Mouse (Mus musculus) hindbrain, postnatal 0 days (tissue): ENCODE results near the gene 1700021F07Rik. TPM values are rescaled to one million over a fixed set of nuclear protein-coding genes. Genes with fewer than 3 reads are reported as not detected.

ENCODE experiments used
- ATAC-seq: fragments of 200-750 bp; cut with Nextera tagmentation; 2 replicates; pipeline ENCODE4 v1.8.0; 2017; ENCODE audit warnings: mild to moderate bottlenecking, moderate TSS enrichment, moderate library complexity
- DNase-seq: peaks from one replicate; pipeline ENCODE4 v3.0.0-alpha.2; 2015; ENCODE audit warnings: low spot score
- H3K27ac ChIP-seq: fragments of 300-500 bp; sonication (generic); 2 replicates; pipeline ENCODE4 v1.5.1; 2014; ENCODE audit warnings: mild to moderate bottlenecking
- H3K27me3 ChIP-seq: fragments of 300-500 bp; sonication (generic); 2 replicates; pipeline ENCODE4 v1.6.1; 2014; ENCODE audit warnings: low read length, mixed read lengths; ENCODE audit not compliant: insufficient read depth
- H3K36me3 ChIP-seq: fragments of 300-500 bp; sonication (generic); 2 replicates; pipeline ENCODE4 v1.6.1; 2014; ENCODE audit warnings: low read length, mixed read lengths; ENCODE audit not compliant: insufficient read depth
- H3K4me1 ChIP-seq: fragments of 300-500 bp; sonication (generic); 2 replicates; pipeline ENCODE4 v1.6.1; 2014; ENCODE audit warnings: antibody characterized with exemption, low read length, mixed read lengths; ENCODE audit not compliant: insufficient read depth
- H3K4me2 ChIP-seq: fragments of 300-500 bp; sonication (generic); 2 replicates; pipeline ENCODE4 v1.6.1; 2014; ENCODE audit warnings: low read depth, mild to moderate bottlenecking, low read length, moderate library complexity, mixed read lengths
- H3K4me3 ChIP-seq: fragments of 300-500 bp; sonication (generic); 2 replicates; pipeline ENCODE4 v1.5.1; 2014; ENCODE audit warnings: low read length
- H3K9ac ChIP-seq: fragments of 300-500 bp; sonication (generic); replicated peaks from 2 replicates; pipeline ENCODE4 v1.6.1; 2014; ENCODE audit warnings: mild to moderate bottlenecking, low read length, moderate library complexity, mixed read lengths
- H3K9me3 ChIP-seq: fragments of 300-500 bp; sonication (generic); 2 replicates; pipeline ENCODE4 v1.6.1; 2016; ENCODE audit warnings: low read length, mixed read lengths
- CTCF ChIP-seq: IDR thresholded peaks from 2 replicates; pipeline ENCODE4 v1.5.1; 2016; ENCODE audit warnings: antibody characterized with exemption, control low read depth, low read depth
- WGBS: fragments of 180-500 bp; shearing (Covaris S2); extraction: QIAGEN DNeasy Blood & Tissue Kit; methylation state at CpG from one replicate; pipeline ENCODE4 v1.1.7; 2014; 5-methylcytosine and 5-hydroxymethylcytosine counted together
- polyA plus RNA-seq: library from polyadenylated mRNA; unstranded; fragments of >200 nt; fragmentation: Nextera tagmentation; extraction: Ambion mirVana; gene quantifications from 2 replicates; pipeline ENCODE4 v1.2.1, GENCODE M21; 2015
- total RNA-seq: library from RNA; depleted of rRNA; stranded (reverse); fragments of >200 nt; gene quantifications from 2 replicates; pipeline ENCODE4 v1.2.3, GENCODE M21; 2014

1700021F07Rik gene
- total and polyA plus RNA-seq, 2 experiments from 2014 or later: not detected

GRCm38 (mm10) chr2:173541748-173542147, 19.4 kb downstream of the 1700021F07Rik start:
- TF ChIP-seq CTCF: no peak
- H3K4me2 ChIP-seq: no peak overlapping the region
- H3K27ac ChIP-seq: no peak overlapping the region
- no peak for ATAC-seq
- H3K9me3 ChIP-seq: no peaks in the 10 kb centered on the region
- WGBS: 86% methylated on average over 4 of the region's 4 CpGs
- no peaks in the 10 kb centered on the region for H3K4me1 ChIP-seq
- no peaks in the 10 kb centered on the region for H3K36me3 ChIP-seq
- H3K9ac ChIP-seq: no peak overlapping the region
- no peak for DNase-seq
- no peak overlapping the region for H3K4me3 ChIP-seq
- no peaks in the 10 kb centered on the region for H3K27me3 ChIP-seq

GRCm38 (mm10) chr2:173542716-173543115, 20.3 kb downstream of the 1700021F07Rik start:
- ATAC-seq (no peak), DNase-seq (no peak)
- no peaks in the 10 kb centered on the region for H3K36me3 ChIP-seq
- H3K9me3 ChIP-seq: no peaks in the 10 kb centered on the region
- no peak overlapping the region for H3K4me3 ChIP-seq
- H3K9ac ChIP-seq: no peak overlapping the region
- no peaks in the 10 kb centered on the region for H3K4me1 ChIP-seq
- H3K27me3 ChIP-seq: no peaks in the 10 kb centered on the region
- no peak overlapping the region for H3K4me2 ChIP-seq
- WGBS: 70% methylated on average over 4 of the region's 4 CpGs
- no peak overlapping the region for H3K27ac ChIP-seq
- TF ChIP-seq CTCF: no peak

- H3K9ac ChIP-seq: no peak overlapping the region
- WGBS: 47% methylated on average over 14 of the region's 15 CpGs
- DNase-seq (peak; percentile 90), ATAC-seq (peak; percentile 66)
- no peaks in the 10 kb centered on the region for H3K4me1 ChIP-seq
- H3K4me3 ChIP-seq: no peak overlapping the region
- H3K27me3 ChIP-seq: no peaks in the 10 kb centered on the region
- no peaks in the 10 kb centered on the region for H3K36me3 ChIP-seq
- TF ChIP-seq CTCF: peak; percentile 95
- no peaks in the 10 kb centered on the region for H3K9me3 ChIP-seq
- no peak overlapping the region for H3K27ac ChIP-seq
- H3K4me2 ChIP-seq: no peak overlapping the region
Measured at GRCm38 (mm10) chr2:173545992-173546703, 23.8 kb downstream of the 1700021F07Rik start.

GRCm38 (mm10) chr2:173549236-173549635, 26.9 kb downstream of the 1700021F07Rik start:
- no peak overlapping the region for H3K9ac ChIP-seq
- no peaks in the 10 kb centered on the region for H3K36me3 ChIP-seq
- H3K27ac ChIP-seq: no peak overlapping the region
- no peak for TF ChIP-seq CTCF
- no peaks in the 10 kb centered on the region for H3K9me3 ChIP-seq
- ATAC-seq (no peak), DNase-seq (no peak)
- no peak overlapping the region for H3K4me3 ChIP-seq
- whole genome bisulfite sequencing: 66% methylated on average over 10 of the region's 10 CpGs
- no peaks in the 10 kb centered on the region for H3K27me3 ChIP-seq
- no peaks in the 10 kb centered on the region for H3K4me1 ChIP-seq
- no peak overlapping the region for H3K4me2 ChIP-seq

- no peaks in the 10 kb centered on the region for H3K27me3 ChIP-seq
- no peak for ATAC-seq
- no peaks in the 10 kb centered on the region for H3K9me3 ChIP-seq
- H3K27ac ChIP-seq: no peak overlapping the region
- no peak overlapping the region for H3K4me3 ChIP-seq
- H3K9ac ChIP-seq: no peak overlapping the region
- DNase-seq: no peak
- no peak overlapping the region for H3K4me2 ChIP-seq
- H3K4me1 ChIP-seq: no peaks in the 10 kb centered on the region
- H3K36me3 ChIP-seq: no peaks in the 10 kb centered on the region
- no peak for TF ChIP-seq CTCF
- 75% methylated on average over 6 of the region's 6 CpGs for WGBS
Measured at GRCm38 (mm10) chr2:173550681-173551080, 28.3 kb downstream of the 1700021F07Rik start.

GRCm38 (mm10) chr2:173553863-173554262, 31.5 kb downstream of the 1700021F07Rik start:
- Histone ChIP-seq H3K4me1 (no peaks in the 10 kb centered on the region), H3K4me2 (no peak overlapping the region), H3K9ac (no peak overlapping the region), H3K4me3 (no peak overlapping the region), H3K36me3 (no peaks in the 10 kb centered on the region), H3K9me3 (no peaks in the 10 kb centered on the region), H3K27me3 (no peaks in the 10 kb centered on the region), H3K27ac (no peak overlapping the region)
- no peak for ATAC-seq
- TF ChIP-seq CTCF: peak; percentile 56
- no peak for DNase-seq
- WGBS: 43% methylated on average over 9 of the region's 9 CpGs

- Histone ChIP-seq H3K4me3 (no peak overlapping the region), H3K9me3 (no peaks in the 10 kb centered on the region), H3K36me3 (no peaks in the 10 kb centered on the region), H3K27me3 (no peaks in the 10 kb centered on the region), H3K27ac (no peak overlapping the region), H3K4me2 (no peak overlapping the region), H3K9ac (no peak overlapping the region), H3K4me1 (no peaks in the 10 kb centered on the region)
- WGBS: 77% methylated on average over 12 of the region's 12 CpGs
- DNase-seq (no peak), ATAC-seq (no peak)
- TF ChIP-seq CTCF: no peak
Measured at GRCm38 (mm10) chr2:173558754-173559396, 36.5 kb downstream of the 1700021F07Rik start.
